Mouse (Mus musculus) ES-Bruce4 (cell line): ENCODE data around the gene Hecw2.

Experiments
- CTCF ChIP-seq: IDR thresholded peaks from one replicate; pipeline ENCODE4 v1.8.1; 2011; ENCODE audit warnings: low read depth, low read length
- EP300 ChIP-seq: IDR thresholded peaks from 2 replicates; pipeline ENCODE4 v1.6.1; 2011; ENCODE audit warnings: low read depth, low read length; ENCODE audit not compliant: insufficient read depth

DNA sequence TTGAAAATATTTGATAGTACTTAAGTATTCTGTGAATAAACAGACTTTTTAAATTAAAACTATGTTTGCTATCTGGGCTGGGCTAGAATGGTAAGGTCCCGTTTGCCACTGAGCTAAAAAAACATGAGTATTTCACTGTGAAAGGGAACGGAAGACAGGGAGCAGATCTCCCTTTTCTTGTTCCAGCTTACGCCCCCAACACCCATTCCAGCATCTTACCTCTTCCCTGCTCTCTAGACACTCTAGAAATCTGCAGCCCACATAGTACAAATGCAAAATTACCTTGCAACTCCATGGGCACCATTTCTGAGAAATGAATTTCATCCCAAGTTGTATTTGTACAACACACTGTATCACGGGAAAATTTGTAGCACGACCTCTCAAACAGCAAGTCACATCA is 49.9 kb downstream of the Hecw2 start:
- TF ChIP-seq CTCF (no peak), EP300 (no peak)
